Mouse (Mus musculus) heart, adult 2 months (tissue): ENCODE results near the gene Slc12a6. TPM values are rescaled to one million over a fixed set of nuclear protein-coding genes. Genes with fewer than 3 reads are reported as not detected.

Experiments used
- DNase-seq, 2 experiments: peaks; one replicate each; pipeline ENCODE4 v3.0.0; 2021
- H3K27ac ChIP-seq: fragments of 200-600 bp; 2 replicates; pipeline ENCODE4 v1.8.1; 2022
- H3K27me3 ChIP-seq: fragments of 200-500 bp; 2 replicates; pipeline ENCODE4 v1.6.1; 2012; ENCODE audit warnings: mild to moderate bottlenecking, low read length, inconsistent platforms, mixed read lengths; ENCODE audit not compliant: control insufficient read depth, insufficient read depth
- H3K36me3 ChIP-seq: fragments of 200-500 bp; 2 replicates; pipeline ENCODE4 v1.6.1; 2012; ENCODE audit warnings: low read length, inconsistent platforms; ENCODE audit not compliant: control insufficient read depth, insufficient read depth
- H3K4me1 ChIP-seq: fragments of 200-500 bp; 2 replicates; pipeline ENCODE4 v1.6.1; 2011; ENCODE audit warnings: low read length; ENCODE audit not compliant: control insufficient read depth, insufficient read depth
- H3K4me3 ChIP-seq: fragments of 200-600 bp; 2 replicates; pipeline ENCODE4 v1.8.1; 2022
- H3K79me2 ChIP-seq: fragments of 200-500 bp; replicated peaks from 2 replicates; pipeline ENCODE4 v1.6.1; 2012; ENCODE audit warnings: mild to moderate bottlenecking, inconsistent platforms, low read length, moderate library complexity, mixed read lengths; ENCODE audit not compliant: control insufficient read depth, insufficient read depth
- H3K9ac ChIP-seq: fragments of 200-500 bp; 2 replicates; pipeline ENCODE4 v1.6.1; 2012; ENCODE audit warnings: low read depth, mild to moderate bottlenecking, control low read depth, inconsistent platforms, low read length, mixed read lengths
- CTCF ChIP-seq: fragments of 200-600 bp; IDR thresholded peaks from 2 replicates; pipeline ENCODE4 v1.8.1; 2022; ENCODE audit warnings: antibody characterized with exemption, mild to moderate bottlenecking, moderate library complexity
- EP300 ChIP-seq: fragments of 200-500 bp; IDR thresholded peaks from 2 replicates; pipeline ENCODE4 v1.6.1; 2011; ENCODE audit warnings: low read depth, low read length, control low read depth; ENCODE audit not compliant: insufficient read depth
- POLR2A ChIP-seq: fragments of 200-500 bp; IDR thresholded peaks from 2 replicates; pipeline ENCODE4 v1.6.1; 2011; ENCODE audit warnings: mild to moderate bottlenecking, low read depth, low read length, control low read depth; ENCODE audit not compliant: insufficient read depth
- WGBS: fragments of 180-500 bp; shearing (Covaris S2); methylation state at CpG from one replicate; pipeline ENCODE4 v1.1.7; 2018; 5-methylcytosine and 5-hydroxymethylcytosine counted together
- intact Hi-C: fragments of 180-260 bp; cut with DNase I; formaldehyde crosslinking; loops from one replicate; pipeline ENCODE4 v1.15.1; 2025
- polyA plus RNA-seq: library from polyadenylated mRNA; depleted of rRNA; stranded (reverse); fragments of >200 nt; gene quantifications from 2 replicates; pipeline ENCODE4 v1.2.3, GENCODE M21; 2012
- total RNA-seq, 2 experiments: library from RNA; stranded (reverse); gene quantifications; 2 replicates each; pipeline ENCODE4 v1.2.3; 2021

Gene Slc12a6
- total and polyA plus RNA-seq, 3 experiments: 23.2 to 32.9 (median 31.1) TPM

GRCm38 (mm10) chr2:112241787-112242186 lies 23.8 kb upstream of the Slc12a6 start:
- intact Hi-C loops: no loop called here
- peak in 1 of 2 experiments; percentile 18 for DNase-seq
- no peaks in the 10 kb centered on the region; the same call in 1 of the 2 replicates for H3K4me1 ChIP-seq
- H3K79me2 ChIP-seq: no peaks in the 10 kb centered on the region
- H3K4me3 ChIP-seq: no peak overlapping the region
- no peak overlapping the region for H3K9ac ChIP-seq
- no peaks in the 10 kb centered on the region for H3K36me3 ChIP-seq
- no peaks in the 10 kb centered on the region for H3K27me3 ChIP-seq
- TF ChIP-seq POLR2A (no peak), CTCF (no peak), EP300 (no peak)
- 82% methylated on average over 14 of the region's 14 CpGs for WGBS
- no peak overlapping the region for H3K27ac ChIP-seq

- TF ChIP-seq EP300: no peak
- no peak for TF ChIP-seq POLR2A
- no peak for TF ChIP-seq CTCF
- 83% methylated on average over 5 of the region's 5 CpGs for WGBS
- Histone ChIP-seq H3K27ac (no peak overlapping the region), H3K36me3 (no peaks in the 10 kb centered on the region), H3K79me2 (no peaks in the 10 kb centered on the region), H3K9ac (no peak overlapping the region), H3K4me3 (no peak overlapping the region), H3K27me3 (no peaks in the 10 kb centered on the region), H3K4me1 (no peaks in the 10 kb centered on the region)
- intact Hi-C loops: no loop called here
- DNase-seq: no peak
Measured at GRCm38 (mm10) chr2:112245307-112245706, 20.3 kb upstream of the Slc12a6 start.

GRCm38 (mm10) chr2:112246193-112246592 lies 19.4 kb upstream of the Slc12a6 start:
- no peaks in the 10 kb centered on the region for H3K36me3 ChIP-seq
- H3K27ac ChIP-seq: no peak overlapping the region
- DNase-seq: no peak
- no peaks in the 10 kb centered on the region for H3K4me1 ChIP-seq
- 92% methylated on average over 6 of the region's 6 CpGs for WGBS
- TF ChIP-seq POLR2A (no peak), EP300 (no peak), CTCF (no peak)
- no peak overlapping the region for H3K4me3 ChIP-seq
- no peak overlapping the region for H3K9ac ChIP-seq
- H3K27me3 ChIP-seq: no peaks in the 10 kb centered on the region
- intact Hi-C loops: no loop called here
- H3K79me2 ChIP-seq: no peaks in the 10 kb centered on the region

GRCm38 (mm10) chr2:112247323-112247722 lies 18.3 kb upstream of the Slc12a6 start:
- 62% methylated on average over 10 of the region's 10 CpGs for WGBS
- Histone ChIP-seq H3K4me3 (no peak overlapping the region), H3K27ac (no peak overlapping the region), H3K36me3 (no peaks in the 10 kb centered on the region), H3K9ac (no peak overlapping the region), H3K79me2 (no peaks in the 10 kb centered on the region), H3K27me3 (no peaks in the 10 kb centered on the region), H3K4me1 (no peaks in the 10 kb centered on the region)
- TF ChIP-seq POLR2A (no peak), CTCF (no peak), EP300 (no peak)
- intact Hi-C loops: no loop called here
- DNase-seq: no peak

GRCm38 (mm10) chr2:112249780-112250453 lies 15.7 kb upstream of the Slc12a6 start:
- no peak for TF ChIP-seq EP300
- TF ChIP-seq POLR2A: no peak
- TF ChIP-seq CTCF: no peak
- Histone ChIP-seq H3K4me1 (no peaks in the 10 kb centered on the region), H3K36me3 (no peaks in the 10 kb centered on the region), H3K27ac (no peak overlapping the region), H3K27me3 (no peaks in the 10 kb centered on the region), H3K9ac (no peak overlapping the region), H3K79me2 (no peaks in the 10 kb centered on the region), H3K4me3 (no peak overlapping the region)
- WGBS: 88% methylated on average over 10 of the region's 10 CpGs
- intact Hi-C loops: no loop called here
- DNase-seq: no peak

GRCm38 (mm10) chr2:112254675-112255515 lies 10.7 kb upstream of the Slc12a6 start:
- 72% methylated on average over 7 of the region's 7 CpGs for WGBS

More at GRCm38 (mm10) chr2:112254675-112255515, 10.7 kb upstream of the Slc12a6 start:
- Histone ChIP-seq H3K9ac (no peak overlapping the region), H3K27ac (no peak overlapping the region), H3K27me3 (no peaks in the 10 kb centered on the region), H3K4me3 (no peak overlapping the region), H3K4me1 (no peaks in the 10 kb centered on the region), H3K36me3 (no peaks in the 10 kb centered on the region), H3K79me2 (no peaks in the 10 kb centered on the region)
- TF ChIP-seq EP300 (no peak), POLR2A (no peak), CTCF (no peak)
- DNase-seq: no peak
- intact Hi-C loops: loop anchor here (5.0 kb wide), 1 partner anchor 58 kb away; no protein-coding TSS in a partner anchor
